Mouse (Mus musculus) MEL (cell line): ENCODE measurements around the gene Ttc39d.

Experiments used
- CTCF ChIP-seq, 3 experiments: IDR thresholded peaks in 2 of 3; conservative IDR thresholded peaks in 1 of 3; 2 replicates each; pipeline ENCODE4 v1.5.1; 2011 to 2012; ENCODE audit warnings: low read length in 3 of 3, low read depth in 2 of 3, mild to moderate bottlenecking in 2 of 3, improper control_type of control experiment in 1 of 3, inconsistent platforms in 1 of 3, mixed read lengths in 1 of 3, moderate library complexity in 1 of 3; ENCODE audit not compliant: control insufficient read depth in 1 of 3, insufficient read depth in 1 of 3, poor library complexity in 1 of 3, severe bottlenecking in 1 of 3
- E2F4 ChIP-seq: IDR thresholded peaks from 2 replicates; pipeline ENCODE4 v1.6.1; 2011; ENCODE audit warnings: low read depth, low read length, improper control_type of control experiment, borderline replicate concordance
- EP300 ChIP-seq, 2 experiments: IDR thresholded peaks; 2 replicates each; pipeline ENCODE4 v1.6.1; 2011; ENCODE audit warnings: improper control_type of control experiment in 2 of 2, low read length in 2 of 2, low read depth in 1 of 2, mild to moderate bottlenecking in 1 of 2
- HCFC1 ChIP-seq: IDR thresholded peaks from 2 replicates; pipeline ENCODE4 v1.6.1; 2012; ENCODE audit warnings: low read depth, mild to moderate bottlenecking, inconsistent platforms, low read length, improper control_type of control experiment, moderate library complexity
- MAX ChIP-seq: IDR thresholded peaks from 2 replicates; pipeline ENCODE4 v1.6.1; 2011; ENCODE audit warnings: low read length, improper control_type of control experiment
- POLR2A ChIP-seq, 2 experiments: IDR thresholded peaks; 2 replicates each; pipeline ENCODE4 v1.6.1; 2011 to 2012; ENCODE audit warnings: low read length in 2 of 2, mild to moderate bottlenecking in 2 of 2, control low read depth in 1 of 2, improper control_type of control experiment in 1 of 2, low read depth in 1 of 2, moderate library complexity in 1 of 2; ENCODE audit not compliant: control insufficient read depth in 1 of 2, insufficient read depth in 1 of 2, poor library complexity in 1 of 2
- SIN3A ChIP-seq: IDR thresholded peaks from 2 replicates; pipeline ENCODE4 v1.6.1; 2012; ENCODE audit warnings: low read length, improper control_type of control experiment, inconsistent platforms
- TCF12 ChIP-seq: IDR thresholded peaks from 2 replicates; pipeline ENCODE4 v1.6.1; 2014; ENCODE audit warnings: low read depth, mild to moderate bottlenecking, inconsistent platforms, low read length, improper control_type of control experiment, moderate library complexity
- ZKSCAN1 ChIP-seq: IDR thresholded peaks from 2 replicates; pipeline ENCODE4 v1.6.1; 2012; ENCODE audit warnings: low read depth, mild to moderate bottlenecking, inconsistent platforms, low read length, improper control_type of control experiment, moderate library complexity

GRCm38 (mm10) chr17:80179959-80180358 lies 27.3 kb upstream of the Ttc39d start:
- TF ChIP-seq CTCF (IDR thresholded peaks at IDR 0.05 in 2 of 3, conservative IDR thresholded peaks at IDR 0.05 in 1 of 3; ENCODE audit: control insufficient read depth in 1 of 3, insufficient read depth in 1 of 3, low read depth in 2 of 3, low read length in 3 of 3, poor library complexity in 1 of 3, severe bottlenecking in 1 of 3) (peak; percentile 87 to 91 (median 90)), HCFC1 (no peak), TCF12 (no peak), MAX (peak; percentile 90), POLR2A (IDR thresholded peaks at IDR 0.05; ENCODE audit: control insufficient read depth in 1 of 2, insufficient read depth in 1 of 2, low read depth in 1 of 2, low read length in 2 of 2, poor library complexity in 1 of 2) (no peak), EP300 (IDR thresholded peaks at IDR 0.05; ENCODE audit: low read depth in 1 of 2, low read length in 2 of 2) (no peak), E2F4 (no peak), SIN3A (0 out of 2 replicates have a peak, but pooled peaks have one; percentile 56), ZKSCAN1 (no peak)
